Mouse (Mus musculus) common myeloid progenitor, adult 5-6 weeks (primary cell): ENCODE data around the gene Ank3. TPM values are rescaled to one million over a fixed set of nuclear protein-coding genes. Genes with fewer than 3 reads are reported as not detected.

Source experiments
- ATAC-seq: replicated peaks from 2 replicates; pipeline ENCODE4 v1.8.0; 2016; ENCODE audit warnings: low read depth, mild to moderate bottlenecking, moderate TSS enrichment, inconsistent platforms; ENCODE audit not compliant: poor library complexity, severe bottlenecking
- total RNA-seq: library from RNA; stranded (forward); fragments of 200-1000, 187-1606 nt; gene quantifications from 2 replicates; pipeline ENCODE4 v1.2.3, GENCODE M21; 2017

Gene Ank3
- total RNA-seq, 1 experiment from 2014 or later, result 0.50 TPM

DNA sequence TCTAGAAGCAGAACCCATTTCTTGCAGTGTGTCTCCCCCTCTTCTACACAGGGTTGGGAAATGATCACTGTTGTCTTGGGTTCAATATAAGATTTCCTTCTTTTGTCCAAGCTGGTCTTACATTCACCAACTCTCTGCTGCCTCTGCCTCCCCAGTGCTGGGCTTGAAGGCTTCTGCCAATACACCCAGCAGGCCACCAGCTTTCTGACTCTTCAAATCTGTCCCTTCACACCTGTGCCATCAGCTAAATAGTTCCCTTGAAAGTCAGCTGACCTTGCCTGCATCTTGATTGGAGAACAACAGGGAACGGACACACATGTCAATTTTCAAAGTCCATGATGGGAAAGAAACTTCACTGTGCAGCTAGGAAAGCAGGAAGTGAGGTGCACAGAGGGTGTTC, 300.1 kb downstream of the Ank3 start:
- no peak for ATAC-seq

DNA sequence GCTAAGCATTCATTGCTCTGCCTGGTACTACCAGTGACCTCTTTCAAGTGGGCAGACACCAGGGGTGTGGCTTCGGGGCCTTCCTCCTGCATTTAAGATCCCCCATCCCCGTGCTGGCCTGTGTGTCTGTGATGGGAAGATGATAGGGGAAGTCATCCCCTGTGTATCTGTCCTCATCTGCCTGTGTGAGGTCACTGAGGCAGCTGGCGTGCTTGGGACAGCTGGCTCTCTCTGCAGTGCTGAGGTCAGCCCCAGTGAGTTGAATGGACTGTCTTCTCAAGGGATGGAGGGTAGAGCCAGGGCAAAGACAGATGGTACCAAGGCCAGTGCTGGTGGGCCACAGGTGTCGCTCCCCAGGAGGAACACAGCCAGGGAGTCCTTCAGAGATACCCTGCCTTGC, 302.7 kb downstream of the Ank3 start:
- no peak for ATAC-seq

DNA sequence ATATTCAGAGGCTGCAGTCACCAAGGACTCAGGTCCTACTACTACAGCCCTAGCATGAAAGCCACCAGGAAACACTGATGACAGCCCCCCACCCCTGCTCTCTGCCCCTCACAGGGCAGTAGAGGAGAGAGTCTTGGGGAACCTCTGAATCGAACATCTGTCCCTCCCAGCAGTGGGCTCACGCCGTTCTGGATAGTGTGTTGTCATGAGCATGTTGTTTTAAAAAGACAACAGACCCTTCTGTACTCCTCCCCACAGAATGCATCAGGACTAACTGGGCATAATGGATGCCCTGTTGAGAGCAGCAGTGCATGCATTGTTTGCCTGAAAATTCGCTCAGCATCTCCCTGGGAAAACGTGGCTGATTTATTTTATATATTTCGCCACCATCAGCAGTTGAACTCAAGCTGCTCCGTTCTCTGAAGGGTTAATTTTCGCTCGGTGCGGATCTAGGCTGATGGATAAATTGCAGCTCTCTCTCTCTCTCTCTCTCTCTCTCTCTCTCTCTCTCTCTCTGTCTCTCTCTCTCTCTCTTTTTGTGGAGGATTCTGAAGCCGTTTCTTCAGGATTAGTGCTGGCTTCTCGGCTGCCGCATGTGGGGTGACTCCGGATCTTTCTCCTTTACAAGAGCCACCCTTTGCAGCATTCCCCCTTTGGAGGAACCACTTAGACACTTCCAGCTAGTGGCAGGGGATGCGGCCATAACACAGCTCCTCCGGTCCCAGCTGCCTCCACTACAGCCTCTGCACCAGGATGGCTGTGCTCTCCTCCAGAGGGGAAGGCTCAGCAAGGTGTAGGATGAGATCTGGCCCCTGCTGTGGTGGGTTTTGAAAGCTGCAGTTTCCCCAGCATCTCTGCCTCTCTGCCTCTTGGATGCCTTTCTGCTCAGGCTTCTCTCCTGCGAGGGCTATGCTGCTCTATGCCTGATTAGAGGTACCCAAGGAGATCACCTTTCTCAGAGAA, 307.5 kb downstream of the Ank3 start:
- no peak for ATAC-seq

DNA sequence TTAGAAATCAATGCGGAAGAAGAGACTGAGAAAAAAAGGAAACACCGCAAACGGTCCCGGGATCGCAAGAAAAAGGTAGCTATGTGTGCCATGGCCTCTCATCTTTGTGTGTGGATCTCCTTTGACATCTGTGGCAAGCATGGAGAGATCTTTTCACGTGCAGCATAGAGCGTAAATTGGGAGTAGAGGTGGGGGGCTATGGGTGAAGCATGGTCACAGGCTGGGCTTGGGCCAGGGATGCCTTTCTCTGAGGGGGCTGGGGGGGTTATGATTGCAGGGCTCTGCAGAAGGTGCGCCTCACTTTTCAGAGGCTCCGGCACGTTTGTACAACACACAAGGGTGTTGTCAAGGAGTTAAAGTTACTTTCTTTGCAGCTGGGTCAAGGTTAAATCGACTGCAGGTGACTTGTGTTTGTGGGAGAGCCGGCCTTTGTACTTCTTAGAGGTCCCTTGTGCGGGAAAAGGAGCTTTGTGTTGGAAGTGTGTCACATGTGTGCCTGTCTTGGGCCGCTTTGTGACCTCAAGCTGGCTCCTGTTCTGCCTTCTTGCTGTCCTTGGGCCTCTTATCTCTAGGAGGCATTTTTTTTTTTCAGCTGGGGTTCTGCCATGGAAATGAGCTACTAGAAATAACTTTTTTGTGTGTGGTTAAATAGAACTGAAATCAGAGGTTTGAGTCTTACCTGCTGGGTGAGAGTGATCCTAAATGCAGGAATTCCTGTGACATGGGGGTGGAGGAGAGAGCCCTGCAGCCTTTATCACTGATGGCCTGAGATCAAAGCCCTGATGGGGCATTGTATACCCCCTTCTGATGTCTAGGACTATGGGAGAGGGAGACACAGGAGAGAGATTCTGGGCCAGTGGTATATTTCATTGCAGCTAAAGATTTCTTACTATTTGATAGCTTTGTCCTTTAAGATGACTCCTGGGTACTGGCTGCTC, 308.5 kb downstream of the Ank3 start:
- no peak for ATAC-seq

DNA sequence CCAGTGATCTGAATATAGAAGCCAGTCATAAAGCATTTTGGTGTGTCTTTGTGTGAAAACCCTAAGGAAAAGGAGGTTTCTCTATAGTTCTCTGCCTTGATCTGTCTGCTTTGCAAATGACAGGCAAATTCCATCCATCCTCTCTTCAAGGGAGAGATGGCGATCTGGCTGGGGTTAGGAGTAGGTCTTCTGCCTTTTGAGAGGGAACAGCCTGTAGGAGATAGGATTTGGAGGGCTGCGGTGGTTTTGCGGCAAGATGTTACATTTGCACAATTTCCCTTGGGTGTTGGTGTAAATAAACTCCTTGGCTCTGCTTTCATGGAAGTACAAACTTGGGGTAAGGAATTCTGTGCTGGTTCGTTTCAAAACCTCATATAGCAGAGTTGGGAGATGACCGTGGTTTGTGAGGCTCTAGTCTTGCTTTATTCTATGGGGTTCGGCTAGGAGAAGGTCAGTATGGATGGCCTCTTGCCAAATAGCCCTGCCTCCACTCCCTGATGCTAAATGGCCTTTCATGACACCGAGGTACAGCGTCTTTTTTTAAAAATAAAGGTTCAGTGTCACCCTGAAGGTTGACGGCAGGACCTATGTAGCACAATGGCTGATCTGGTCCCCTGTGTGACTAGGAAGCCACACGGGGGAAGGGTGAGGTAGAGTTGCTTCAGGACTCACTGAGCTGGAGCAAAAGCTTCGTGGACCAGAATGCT, 309.4 kb downstream of the Ank3 start:
- ATAC-seq, result no peak

DNA sequence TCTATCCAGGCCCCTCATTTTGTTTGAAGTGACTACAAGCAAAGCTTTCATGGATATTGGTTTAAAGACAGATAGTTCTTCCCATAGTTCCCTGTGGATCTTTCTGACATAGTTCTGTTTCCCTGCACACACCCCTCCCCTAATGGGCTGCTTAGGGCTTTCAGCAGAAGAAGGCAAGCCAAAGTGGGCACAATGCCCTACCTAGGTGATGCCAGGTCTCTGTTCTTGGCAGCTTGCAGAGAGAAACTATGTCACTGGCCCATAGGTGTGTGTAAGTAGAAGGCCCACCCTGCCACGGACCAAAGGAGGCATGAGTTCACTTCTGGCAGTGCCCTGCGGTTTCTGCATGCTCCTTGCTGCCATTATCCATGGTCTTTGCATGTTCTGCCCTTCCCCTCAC, 311.1 kb downstream of the Ank3 start:
- ATAC-seq, result no peak

DNA sequence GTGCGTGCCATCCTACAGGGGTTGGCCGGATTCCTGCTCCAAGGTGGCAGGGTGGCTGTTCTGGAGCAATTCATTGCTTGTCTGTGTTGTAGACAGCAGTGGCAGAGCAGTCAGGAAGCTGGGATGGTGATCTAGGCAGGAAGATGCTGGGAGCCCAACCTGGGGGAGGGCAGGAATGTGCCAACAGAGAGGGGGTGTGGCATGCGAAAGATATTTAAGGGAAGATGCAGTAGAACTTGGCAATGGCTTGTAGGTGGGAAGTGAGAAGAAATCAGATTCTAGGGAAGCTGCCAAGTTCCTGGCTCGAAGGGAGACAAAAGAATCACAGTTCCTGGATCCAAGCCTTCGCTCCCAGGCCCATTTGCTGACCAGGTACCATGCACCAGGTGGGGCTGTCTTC, 312.2 kb downstream of the Ank3 start:
- ATAC-seq, result no peak

DNA sequence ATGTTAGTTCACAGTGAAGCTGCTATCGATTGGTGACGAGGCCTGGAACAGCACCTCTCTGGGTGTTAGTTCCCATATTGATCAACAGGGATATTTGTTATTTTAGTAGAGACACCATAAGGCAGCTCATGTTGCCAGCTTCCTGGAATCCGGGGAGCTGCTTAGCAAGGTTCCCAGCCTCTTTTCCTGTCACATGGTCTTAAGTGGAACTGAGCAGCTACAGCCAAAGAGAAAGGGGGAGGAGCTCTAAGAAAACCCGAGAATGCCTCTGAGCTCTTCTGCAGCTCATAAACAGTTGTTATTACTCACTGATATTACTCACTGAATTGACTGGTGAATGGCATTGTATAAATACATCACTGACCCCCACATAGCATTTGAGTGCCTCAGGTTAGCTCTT, 318.3 kb downstream of the Ank3 start:
- no peak for ATAC-seq

DNA sequence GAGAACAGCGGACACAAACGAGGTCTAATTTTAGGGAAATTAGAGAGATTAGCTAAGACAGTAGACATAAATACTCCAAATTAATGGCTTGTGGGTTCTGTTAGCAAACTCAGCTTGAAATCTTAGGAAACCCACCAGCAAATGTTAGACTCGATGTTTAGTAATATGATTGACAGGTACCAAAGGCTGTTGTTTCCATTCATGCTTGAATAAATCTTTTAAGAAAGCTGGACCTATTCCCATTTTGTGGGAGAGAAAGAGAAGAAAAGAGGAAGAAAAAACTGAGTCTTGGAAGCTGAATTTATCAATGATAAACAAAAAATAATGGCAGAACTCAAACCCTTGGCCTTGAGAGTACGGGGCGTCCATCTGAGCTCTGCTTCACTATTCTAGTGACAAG, 320.8 kb downstream of the Ank3 start:
- ATAC-seq, result no peak

DNA sequence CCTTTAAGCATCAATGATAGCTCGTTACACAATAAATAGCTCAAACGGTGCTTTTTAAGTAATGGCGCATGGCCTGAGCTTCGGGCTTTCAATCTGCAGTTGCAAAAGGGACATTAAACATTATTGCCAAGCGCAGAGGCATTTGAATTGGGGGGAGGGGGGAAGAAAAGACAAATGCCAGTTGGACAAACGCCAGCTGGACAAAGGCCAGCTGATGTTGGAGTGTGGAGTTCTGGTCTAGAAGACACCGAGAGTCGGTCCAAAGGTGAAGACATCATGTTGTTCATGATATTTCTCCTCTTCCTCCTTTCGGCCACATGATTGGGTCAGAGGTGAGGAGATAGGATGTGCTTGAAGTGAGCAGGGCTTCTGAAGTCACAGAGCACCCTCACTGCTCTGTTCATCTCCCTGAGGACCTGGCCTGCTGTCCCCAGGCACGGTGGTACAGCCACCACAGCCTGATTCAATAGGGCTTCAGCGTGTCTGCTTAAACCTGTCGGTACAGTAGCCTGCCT, 321.4 kb downstream of the Ank3 start:
- no peak for ATAC-seq

DNA sequence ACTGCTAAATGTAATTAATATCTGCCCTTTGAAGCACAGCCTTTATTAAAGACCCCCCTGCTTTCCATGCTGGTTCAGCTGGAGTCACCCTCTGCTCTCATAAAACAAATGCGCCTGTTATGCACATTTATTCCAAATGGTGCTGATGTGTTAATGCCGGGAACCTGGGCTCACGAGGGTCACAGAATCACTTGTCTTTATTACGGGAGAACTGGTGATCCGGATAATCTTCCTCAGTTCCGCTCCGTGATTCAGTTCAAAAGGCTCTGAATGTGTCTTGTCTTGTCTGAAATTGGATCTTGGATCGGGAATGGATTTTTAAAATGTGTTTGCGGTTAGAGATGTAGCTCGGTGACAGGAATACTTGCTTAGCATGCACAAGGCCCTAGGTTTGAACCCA, 321.9 kb downstream of the Ank3 start:
- ATAC-seq, result no peak

DNA sequence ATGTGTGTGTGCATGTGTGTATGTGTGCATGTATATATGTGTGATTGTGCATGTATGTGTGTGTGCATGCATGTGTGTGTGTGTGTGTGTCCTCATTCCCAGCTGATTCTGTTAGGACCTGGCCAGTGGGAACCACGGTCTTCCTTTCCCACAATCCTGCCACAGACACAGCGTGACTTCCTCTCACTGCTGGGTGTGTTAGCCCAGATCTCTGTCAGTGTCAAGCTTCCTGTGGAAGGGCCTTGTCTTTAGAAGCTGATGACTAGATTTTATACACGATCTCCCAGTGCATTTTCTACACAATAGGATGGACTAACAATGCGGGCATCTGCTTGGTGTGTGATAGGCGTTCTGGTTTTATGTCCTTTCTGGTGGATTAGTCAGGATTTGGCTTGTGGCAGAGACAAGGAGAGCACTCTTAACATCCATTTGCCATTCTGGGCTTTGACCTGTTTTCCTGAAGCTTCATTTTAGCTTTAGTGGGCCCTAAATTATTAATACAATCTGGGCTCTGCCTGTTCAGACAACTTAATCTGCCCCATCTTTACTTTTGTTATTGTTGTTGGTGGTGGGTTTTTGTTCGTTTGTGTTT, 322.4 kb downstream of the Ank3 start:
- no peak for ATAC-seq

DNA sequence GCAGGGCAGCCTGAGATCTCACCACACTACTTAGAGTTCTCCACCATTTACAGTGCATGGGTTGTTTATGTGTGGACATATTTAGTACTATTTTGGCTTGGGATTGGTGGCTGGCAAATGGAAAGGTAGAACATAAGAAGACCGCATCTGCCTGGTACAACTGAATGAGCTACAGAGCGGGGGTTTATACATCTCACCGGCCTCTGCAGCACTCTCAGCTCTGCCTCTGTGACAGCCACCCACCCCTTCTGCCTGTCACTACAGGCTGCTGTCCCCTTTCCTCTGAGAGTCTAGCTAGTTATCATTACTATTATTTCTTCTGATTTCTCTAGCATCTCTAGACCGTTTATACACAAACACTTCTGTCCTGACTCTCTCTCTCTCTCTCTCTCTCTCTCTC, 325.6 kb downstream of the Ank3 start:
- no peak for ATAC-seq

DNA sequence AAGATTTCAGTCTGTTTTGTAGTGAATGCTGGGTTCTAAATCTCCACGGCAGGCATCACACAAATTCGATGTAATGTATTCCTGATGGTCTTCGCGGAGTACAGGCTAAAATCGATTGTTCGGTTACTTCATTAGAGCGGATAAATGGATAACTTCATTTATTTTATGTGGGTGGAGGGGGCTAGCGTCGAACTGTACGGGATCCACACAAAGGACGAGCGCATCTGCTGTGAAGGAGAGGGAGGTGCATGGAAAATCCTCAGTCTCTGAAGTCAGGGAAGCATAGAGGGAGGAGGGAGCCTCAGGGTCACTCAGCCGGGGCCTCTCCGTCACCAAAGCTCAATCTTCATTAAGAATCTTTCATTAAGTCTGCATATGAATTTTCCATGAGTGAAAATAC, 326.5 kb downstream of the Ank3 start:
- no peak for ATAC-seq

DNA sequence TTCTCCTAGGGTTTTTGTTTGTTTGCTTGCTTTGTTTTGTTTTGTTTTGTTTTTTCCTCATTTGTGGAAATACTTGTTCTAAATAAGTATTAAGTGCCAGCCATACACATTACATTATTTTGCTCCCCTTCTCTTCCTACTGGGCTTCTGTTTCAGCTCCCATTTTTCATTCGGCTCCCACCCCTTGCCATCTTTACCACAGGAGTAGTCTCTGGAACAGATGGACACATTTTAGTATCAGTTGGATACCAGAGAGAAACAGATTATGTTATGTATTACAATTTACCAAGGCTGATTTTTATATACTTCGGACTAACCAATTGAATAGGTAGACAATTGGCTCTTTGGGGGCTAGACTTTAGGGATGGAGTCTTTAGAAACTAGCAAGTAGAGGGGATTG, 327.7 kb downstream of the Ank3 start:
- ATAC-seq, result no peak

DNA sequence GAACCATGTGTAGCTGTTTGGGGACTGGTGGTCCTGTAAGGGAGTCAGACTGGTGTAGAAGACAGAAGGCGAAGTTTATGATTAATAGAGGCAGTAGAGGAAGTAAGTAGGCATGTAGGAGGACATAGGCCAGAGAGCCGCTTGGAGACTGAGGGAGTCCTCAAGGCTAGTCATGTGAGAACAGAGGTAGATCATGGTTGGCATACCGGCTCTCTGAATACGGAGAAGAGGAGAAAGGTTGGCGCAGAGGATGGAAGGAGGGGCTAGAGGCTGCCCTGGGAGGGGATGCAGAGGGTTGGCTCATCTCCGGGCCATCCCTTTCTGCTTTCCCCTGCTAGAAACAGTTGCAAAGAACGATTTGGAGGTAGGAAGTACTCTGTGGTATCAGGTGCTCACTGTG, 328.2 kb downstream of the Ank3 start:
- ATAC-seq, result no peak

DNA sequence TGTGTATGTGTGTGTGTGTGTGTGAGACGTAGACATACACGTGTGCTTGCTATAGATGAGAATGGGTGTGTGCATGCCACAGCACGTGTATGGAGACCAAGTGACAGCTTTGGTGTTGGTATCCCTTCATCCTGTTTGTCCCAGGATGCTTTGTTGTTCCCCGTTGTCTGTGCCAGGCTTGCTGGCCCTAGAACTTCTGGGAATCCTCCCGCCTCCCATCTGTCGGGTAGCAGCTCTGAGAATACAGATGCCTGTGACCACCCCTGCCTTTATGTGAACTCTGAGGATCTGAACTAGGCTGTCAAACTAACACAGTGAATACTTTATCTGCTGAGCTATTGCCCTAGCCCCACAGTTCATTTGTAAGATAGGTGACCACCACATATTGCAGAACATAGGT, 330.3 kb downstream of the Ank3 start:
- no peak for ATAC-seq

DNA sequence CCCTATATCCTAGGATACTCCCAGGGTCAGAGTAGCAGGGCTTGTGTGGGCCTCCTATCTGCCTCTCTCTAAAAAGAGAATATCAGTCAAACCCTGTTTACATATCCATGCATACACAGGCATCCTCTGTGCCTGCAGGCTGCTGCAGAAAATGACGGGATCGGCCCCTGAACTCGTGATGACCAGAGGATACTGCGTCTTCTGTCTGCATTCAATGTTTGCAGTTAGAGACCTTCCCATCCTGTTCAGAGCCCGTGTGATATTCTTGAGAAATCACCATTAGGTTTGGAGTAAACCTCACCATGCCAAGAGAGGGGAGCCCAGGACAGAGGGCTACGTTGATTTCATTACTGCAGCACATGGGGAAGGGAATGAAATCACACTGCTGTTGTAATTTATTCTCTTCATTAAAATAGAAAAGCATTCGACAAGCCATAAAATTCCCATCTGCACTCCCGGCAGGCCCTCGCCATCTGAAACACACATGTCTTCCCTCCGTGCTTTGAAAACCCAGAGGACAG, 331.8 kb downstream of the Ank3 start:
- ATAC-seq, result no peak

DNA sequence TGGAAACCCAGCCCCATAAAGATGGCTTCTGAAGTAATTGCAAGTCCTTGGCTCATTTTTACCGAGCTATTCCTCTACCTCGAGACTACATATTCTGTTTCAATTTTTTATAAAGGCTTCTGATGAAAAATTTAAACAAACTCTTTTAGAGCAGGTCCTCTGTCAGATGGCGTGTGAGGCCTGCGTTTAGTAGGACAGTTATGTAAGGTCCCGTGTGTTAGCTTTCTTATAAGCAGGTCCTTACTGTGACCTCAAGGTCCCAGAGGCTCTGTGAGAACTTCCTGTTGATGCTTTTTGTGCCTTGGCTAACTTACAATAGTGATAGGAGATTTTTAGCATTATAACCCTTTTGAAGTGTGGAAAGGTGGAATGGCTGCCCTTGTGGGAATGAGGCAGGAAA, 332.8 kb downstream of the Ank3 start:
- no peak for ATAC-seq

DNA sequence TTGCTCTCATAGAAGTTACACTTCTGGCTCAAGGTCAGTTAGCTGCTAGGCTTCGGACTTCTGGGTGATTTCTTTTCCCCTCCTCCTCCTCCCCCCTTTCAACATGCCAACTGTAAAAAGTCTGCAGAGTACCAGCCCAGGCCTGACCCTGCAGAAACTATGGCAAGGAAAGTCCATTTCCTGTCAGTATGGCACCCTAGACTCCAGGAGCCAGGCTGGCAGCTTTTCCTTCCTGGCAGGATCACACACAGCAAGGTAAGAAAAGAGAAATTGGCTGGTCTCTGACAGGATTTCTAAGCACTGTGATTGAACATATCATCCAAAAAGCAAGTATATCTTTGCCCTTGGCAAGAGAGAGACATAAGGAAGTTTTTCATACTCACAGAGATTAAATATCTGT, 333.3 kb downstream of the Ank3 start:
- ATAC-seq, result no peak
